Mouse (Mus musculus) heart, postnatal 25 days (tissue): ENCODE measurements around the gene Tjp1. TPM values are rescaled to one million over a fixed set of nuclear protein-coding genes. Genes with fewer than 3 reads are reported as not detected.

Experiments
- DNase-seq: peaks from one replicate; pipeline ENCODE4 v3.0.0; 2022; ENCODE audit warnings: low spot score
- intact Hi-C: fragments of 180-260 bp; cut with DNase I; formaldehyde crosslinking; loops from one replicate; pipeline ENCODE4 v1.15.1; 2025
- total RNA-seq, 2 experiments: library from RNA; stranded (reverse); gene quantifications; 2 replicates each; pipeline ENCODE4 v1.2.3; 2021

The Tjp1 gene
- total RNA-seq, 2 experiments from 2014 or later: 110 to 134 TPM

- no peak for DNase-seq
- intact Hi-C loops: loop anchor here (2.0 to 5.0 kb wide), 2 partner anchors 14 to 52 kb away; no protein-coding TSS in a partner anchor
Measured at GRCm38 (mm10) chr7:65369101-65369500, 158.5 kb downstream of the Tjp1 start.

- intact Hi-C loops: loop anchor here (2.0 to 5.0 kb wide), 2 partner anchors 13 to 50 kb away; no protein-coding TSS in a partner anchor
- DNase-seq: no peak
Measured at GRCm38 (mm10) chr7:65367386-65368245, 160.0 kb downstream of the Tjp1 start.

- intact Hi-C loops: loop anchor here (5.0 kb wide), 1 partner anchor 49 kb away; no protein-coding TSS in a partner anchor
Measured at GRCm38 (mm10) chr7:65366153-65366552, 161.4 kb downstream of the Tjp1 start.

GRCm38 (mm10) chr7:65365560-65365959, 162.0 kb downstream of the Tjp1 start:
- intact Hi-C loops: loop anchor here (5.0 kb wide), 1 partner anchor 48 kb away; no protein-coding TSS in a partner anchor
- no peak for DNase-seq

More at GRCm38 (mm10) chr7:65366153-65366552, 161.4 kb downstream of the Tjp1 start:
- no peak for DNase-seq

GRCm38 (mm10) chr7:65360278-65360677, 167.3 kb downstream of the Tjp1 start:
- no peak for DNase-seq
- intact Hi-C loops: no loop called here

GRCm38 (mm10) chr7:65359774-65360173, 167.8 kb downstream of the Tjp1 start:
- intact Hi-C loops: no loop called here
- no peak for DNase-seq

- no peak for DNase-seq
- intact Hi-C loops: no loop called here
Measured at GRCm38 (mm10) chr7:65357538-65357937, 170.0 kb downstream of the Tjp1 start.

GRCm38 (mm10) chr7:65356204-65356603, 171.4 kb downstream of the Tjp1 start:
- DNase-seq: no peak
- intact Hi-C loops: no loop called here

GRCm38 (mm10) chr7:65354908-65355307, 172.7 kb downstream of the Tjp1 start:
- DNase-seq: no peak
- intact Hi-C loops: loop anchor here (2.0 kb wide), 1 partner anchor 14 kb away; no protein-coding TSS in a partner anchor

GRCm38 (mm10) chr7:65350348-65351079, 177.1 kb downstream of the Tjp1 start:
- no peak for DNase-seq

GRCm38 (mm10) chr7:65348540-65348939, 179.0 kb downstream of the Tjp1 start:
- DNase-seq: no peak
- intact Hi-C loops: no loop called here

More at GRCm38 (mm10) chr7:65350348-65351079, 177.1 kb downstream of the Tjp1 start:
- intact Hi-C loops: no loop called here

GRCm38 (mm10) chr7:65345314-65345713, 182.3 kb downstream of the Tjp1 start:
- intact Hi-C loops: no loop called here
- DNase-seq: no peak

GRCm38 (mm10) chr7:65337581-65338270, 189.9 kb downstream of the Tjp1 start:
- DNase-seq: no peak

GRCm38 (mm10) chr7:65333081-65333760, 194.4 kb downstream of the Tjp1 start:
- DNase-seq: no peak
- intact Hi-C loops: no loop called here

More at GRCm38 (mm10) chr7:65337581-65338270, 189.9 kb downstream of the Tjp1 start:
- intact Hi-C loops: no loop called here

- DNase-seq: no peak
- intact Hi-C loops: loop anchor here (1.0 to 5.0 kb wide), 2 partner anchors 48 to 200 kb away; no protein-coding TSS in a partner anchor
Measured at GRCm38 (mm10) chr7:65319047-65319725, 208.4 kb downstream of the Tjp1 start.

GRCm38 (mm10) chr7:65317418-65317817, 210.2 kb downstream of the Tjp1 start:
- intact Hi-C loops: loop anchor here (5.0 kb wide), 1 partner anchor 50 kb away; no protein-coding TSS in a partner anchor
- DNase-seq: peak; percentile 14

GRCm38 (mm10) chr7:65315182-65315581, 212.4 kb downstream of the Tjp1 start:
- intact Hi-C loops: loop anchor here (5.0 kb wide), 1 partner anchor 52 kb away; no protein-coding TSS in a partner anchor
- DNase-seq: no peak
